Mouse (Mus musculus) embryonic fibroblast, embryonic 13.5 days (primary cell): ENCODE measurements around the gene Trim80.

Experiments used
- CTCF ChIP-seq: IDR thresholded peaks from 2 replicates; pipeline ENCODE4 v1.5.1; 2011; ENCODE audit warnings: mild to moderate bottlenecking, control low read depth, low read length, moderate library complexity, borderline replicate concordance; ENCODE audit not compliant: insufficient read depth
- POLR2A ChIP-seq: IDR thresholded peaks from 2 replicates; pipeline ENCODE4 v1.6.1; 2011; ENCODE audit warnings: low read depth, mild to moderate bottlenecking, control low read depth, low read length, moderate library complexity

- TF ChIP-seq CTCF (no peak), POLR2A (no peak)
Measured at GRCm38 (mm10) chr11:115453306-115453705, 13.0 kb downstream of the Trim80 start.
